Mouse (Mus musculus) ES-Bruce4 (cell line): Measurements from ENCODE around the gene Pwwp2a.

Experiments used
- CTCF ChIP-seq: IDR thresholded peaks from one replicate; pipeline ENCODE4 v1.8.1; 2011; ENCODE audit warnings: low read depth, low read length
- EP300 ChIP-seq: IDR thresholded peaks from 2 replicates; pipeline ENCODE4 v1.6.1; 2011; ENCODE audit warnings: low read depth, low read length; ENCODE audit not compliant: insufficient read depth

GRCm38 (mm10) chr11:43751542-43751941, 69.7 kb downstream of the Pwwp2a start:
- TF ChIP-seq CTCF (no peak), EP300 (no peak)
